Mouse (Mus musculus): ENCODE results near the gene Uri1. TPM values are rescaled to one million over a fixed set of nuclear protein-coding genes. Genes with fewer than 3 reads are reported as not detected.

The Uri1 gene
- polyA plus RNA-seq, 1 experiment from 2014 or later, result 40.8 TPM

DNA sequence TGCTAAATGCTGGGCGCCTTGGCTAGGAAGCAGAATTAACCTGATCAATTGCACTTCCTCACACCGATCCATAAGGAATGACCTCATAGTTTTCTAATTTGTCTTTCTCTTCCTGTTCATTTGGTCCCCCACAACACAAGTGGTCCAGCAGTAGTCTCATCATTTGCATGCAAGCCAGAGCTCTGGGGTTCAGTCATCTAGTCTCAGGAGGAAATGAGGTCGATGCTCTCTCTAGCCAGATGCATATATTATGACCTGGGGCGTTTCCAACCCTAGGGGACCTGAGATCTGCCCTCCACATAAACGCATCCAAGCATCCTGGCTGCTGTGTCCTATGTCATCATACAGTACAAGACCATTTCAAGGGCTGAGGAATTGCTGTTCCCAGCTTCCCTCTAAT, 14.2 kb upstream of the Uri1 start:
- no peak overlapping the region for H3K4me3 ChIP-seq (replicated peaks)
- H3K27me3 ChIP-seq, result no peaks in the 10 kb centered on the region
- no peaks in the 10 kb centered on the region for H3K4me1 ChIP-seq
- no peak overlapping the region for H3K9ac ChIP-seq
- H3K4me2 ChIP-seq (replicated peaks), result no peak overlapping the region
- no peak overlapping the region for H3K27ac ChIP-seq (replicated peaks)
- H3K36me3 ChIP-seq, result no peaks in the 10 kb centered on the region
- WGBS, result 73% methylated on average over 5 of the region's 5 CpGs
- no peaks in the 10 kb centered on the region for H3K9me3 ChIP-seq (replicated peaks)
- ATAC-seq (ENCODE audit: insufficient number of reproducible peaks, low FRiP score, low TSS enrichment, low read depth), result no peak

DNA sequence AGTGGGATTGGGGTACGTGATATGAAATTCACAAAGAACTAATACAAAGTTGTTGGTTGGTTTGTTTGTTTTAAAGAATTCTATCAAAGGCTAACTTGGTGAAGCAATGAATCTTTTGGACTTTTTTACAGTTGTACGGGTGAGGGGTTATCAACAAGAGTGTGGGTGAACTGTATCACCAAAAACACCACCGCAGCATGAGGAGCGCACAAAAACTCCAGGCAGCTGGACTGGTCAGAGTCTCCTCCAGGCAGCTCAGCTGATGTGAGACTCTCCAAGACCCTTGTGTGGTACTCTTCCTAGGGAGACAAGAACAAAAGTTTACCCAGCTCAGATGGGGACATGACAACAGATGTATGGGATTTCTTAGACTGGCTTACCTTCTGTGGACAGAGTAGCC, 7.8 kb upstream of the Uri1 start:
- ATAC-seq (ENCODE audit: insufficient number of reproducible peaks, low FRiP score, low TSS enrichment, low read depth), result no peak
- 91% methylated on average over 4 of the region's 4 CpGs for WGBS
- Histone ChIP-seq H3K27ac (replicated peaks) (no peak overlapping the region), H3K4me3 (replicated peaks) (no peak overlapping the region), H3K27me3 (no peaks in the 10 kb centered on the region), H3K9me3 (replicated peaks) (no peaks in the 10 kb centered on the region), H3K4me2 (replicated peaks) (no peak overlapping the region), H3K9ac (no peak overlapping the region), H3K36me3 (no peaks in the 10 kb centered on the region), H3K4me1 (no peaks in the 10 kb centered on the region)

DNA sequence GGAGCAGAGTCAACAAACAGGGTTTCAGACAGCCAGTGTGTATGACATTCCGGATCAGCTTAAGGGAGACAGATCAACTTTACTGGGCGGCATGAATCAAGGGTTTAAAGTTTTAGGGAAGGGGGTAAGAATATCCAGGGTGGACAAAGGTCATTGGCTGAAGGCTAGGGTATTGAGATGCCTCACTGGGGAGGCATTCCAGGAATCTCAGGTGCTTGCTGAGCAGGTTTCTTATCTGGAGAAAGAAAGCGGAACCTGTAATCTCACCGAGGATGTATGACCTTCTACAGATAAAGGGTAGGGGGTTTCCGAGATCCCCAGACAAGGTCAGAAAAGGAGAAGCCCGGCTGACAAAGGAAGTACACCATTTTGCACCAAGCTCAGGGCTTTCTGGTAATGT, 7.3 kb upstream of the Uri1 start:
- Histone ChIP-seq H3K4me1 (no peaks in the 10 kb centered on the region), H3K27ac (replicated peaks) (no peak overlapping the region), H3K4me3 (replicated peaks) (no peak overlapping the region), H3K9me3 (replicated peaks) (no peaks in the 10 kb centered on the region), H3K36me3 (no peaks in the 10 kb centered on the region), H3K27me3 (no peaks in the 10 kb centered on the region), H3K9ac (no peak overlapping the region), H3K4me2 (replicated peaks) (no peak overlapping the region)
- ATAC-seq (ENCODE audit: insufficient number of reproducible peaks, low FRiP score, low TSS enrichment, low read depth), result no peak
- 37% methylated on average over 6 of the region's 6 CpGs for WGBS

DNA sequence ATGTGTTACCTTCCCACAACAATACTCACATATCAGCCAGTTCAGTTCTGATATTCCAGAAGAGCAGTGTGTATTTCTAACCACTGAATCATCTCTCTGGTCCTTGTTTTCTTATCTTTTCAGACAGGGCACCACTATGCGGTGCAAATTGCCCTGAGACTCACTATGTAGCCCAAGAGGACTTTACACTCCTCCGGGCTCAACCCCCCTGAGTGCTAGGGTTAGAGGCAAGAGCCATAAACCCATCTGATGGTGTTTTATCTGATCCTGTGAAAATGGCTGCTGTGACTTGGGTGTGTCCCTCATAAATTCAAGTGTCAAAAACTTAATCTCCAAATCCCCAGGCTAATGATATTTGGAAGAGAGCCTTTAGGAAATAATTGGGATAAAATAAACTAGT, 6.6 kb upstream of the Uri1 start:
- H3K9ac ChIP-seq, result no peak overlapping the region
- no peak for ATAC-seq (ENCODE audit: insufficient number of reproducible peaks, low FRiP score, low TSS enrichment, low read depth)
- no peaks in the 10 kb centered on the region for H3K27me3 ChIP-seq
- no peaks in the 10 kb centered on the region for H3K4me1 ChIP-seq
- H3K4me3 ChIP-seq (replicated peaks), result no peak overlapping the region
- H3K27ac ChIP-seq (replicated peaks), result no peak overlapping the region
- H3K4me2 ChIP-seq (replicated peaks), result no peak overlapping the region
- WGBS, result 67% methylated on average over 2 of the region's 2 CpGs
- H3K9me3 ChIP-seq (replicated peaks), result no peaks in the 10 kb centered on the region
- H3K36me3 ChIP-seq, result no peaks in the 10 kb centered on the region

DNA sequence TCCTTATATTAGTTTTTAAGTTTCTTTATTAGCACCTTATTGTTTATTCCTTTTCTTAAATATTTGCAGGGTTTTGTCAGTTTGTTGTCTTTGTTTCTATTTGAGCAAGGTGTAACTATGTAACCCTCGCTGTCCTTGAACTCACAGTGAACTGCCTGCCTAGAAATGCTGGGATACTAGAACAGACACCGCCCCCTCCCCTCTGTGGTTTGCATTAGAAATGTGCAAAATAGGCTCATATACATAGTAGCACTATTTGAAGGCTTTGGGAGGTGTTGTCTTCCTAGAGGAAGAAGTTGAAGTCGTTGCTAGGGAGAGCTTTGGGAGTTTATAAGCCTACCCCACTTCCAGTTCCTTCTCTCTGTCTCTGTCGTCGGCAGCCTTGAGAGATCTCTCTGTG, 5.7 kb upstream of the Uri1 start:
- H3K9ac ChIP-seq, result no peak overlapping the region
- no peaks in the 10 kb centered on the region for H3K9me3 ChIP-seq (replicated peaks)
- 53% methylated on average over 5 of the region's 5 CpGs for WGBS
- H3K27ac ChIP-seq (replicated peaks), result no peak overlapping the region
- no peak overlapping the region for H3K4me3 ChIP-seq (replicated peaks)
- no peak for ATAC-seq (ENCODE audit: insufficient number of reproducible peaks, low FRiP score, low TSS enrichment, low read depth)
- no peaks in the 10 kb centered on the region for H3K4me1 ChIP-seq
- no peak overlapping the region for H3K4me2 ChIP-seq (replicated peaks)
- H3K36me3 ChIP-seq, result no peaks in the 10 kb centered on the region
- no peaks in the 10 kb centered on the region for H3K27me3 ChIP-seq

DNA sequence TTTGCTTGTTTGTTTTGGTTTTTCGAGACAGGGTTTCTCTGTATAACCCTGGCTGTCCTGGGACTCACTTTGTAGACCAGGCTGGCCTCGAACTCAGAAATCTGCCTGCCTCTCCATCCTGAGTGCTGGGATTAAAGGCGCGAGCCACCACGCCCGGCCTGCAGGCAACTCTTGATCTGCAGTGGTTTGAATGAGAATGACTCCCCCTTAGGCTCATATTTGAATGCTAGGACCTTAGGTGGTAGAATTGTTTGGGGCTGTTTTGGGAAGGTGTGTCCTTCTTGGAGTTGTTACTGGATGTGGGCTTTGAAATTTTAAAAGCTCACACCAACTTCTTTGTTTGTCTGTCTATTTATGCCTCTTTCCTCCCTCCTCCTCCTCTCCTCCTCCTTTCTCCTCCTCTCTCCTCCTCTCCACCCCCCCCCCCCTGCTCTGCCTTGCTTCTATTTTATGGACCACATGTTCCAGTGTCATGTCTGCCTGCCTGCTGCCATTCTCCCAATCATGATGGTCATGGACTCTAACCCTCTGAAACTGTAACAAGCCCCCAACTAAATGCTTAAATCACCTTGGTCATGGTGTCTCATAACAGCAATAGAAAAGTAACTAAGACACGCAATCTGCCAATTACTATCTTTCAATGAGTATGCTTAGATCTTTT, 4.7 kb upstream of the Uri1 start:
- Histone ChIP-seq H3K9ac (no peak overlapping the region), H3K9me3 (replicated peaks) (no peaks in the 10 kb centered on the region), H3K4me1 (no peaks in the 10 kb centered on the region), H3K36me3 (no peaks in the 10 kb centered on the region), H3K27me3 (no peaks in the 10 kb centered on the region), H3K4me3 (replicated peaks) (no peak overlapping the region), H3K4me2 (replicated peaks) (no peak overlapping the region), H3K27ac (replicated peaks) (no peak overlapping the region)
- no peak for ATAC-seq (ENCODE audit: insufficient number of reproducible peaks, low FRiP score, low TSS enrichment, low read depth)
- WGBS, result 83% methylated on average over 7 of the region's 7 CpGs

DNA sequence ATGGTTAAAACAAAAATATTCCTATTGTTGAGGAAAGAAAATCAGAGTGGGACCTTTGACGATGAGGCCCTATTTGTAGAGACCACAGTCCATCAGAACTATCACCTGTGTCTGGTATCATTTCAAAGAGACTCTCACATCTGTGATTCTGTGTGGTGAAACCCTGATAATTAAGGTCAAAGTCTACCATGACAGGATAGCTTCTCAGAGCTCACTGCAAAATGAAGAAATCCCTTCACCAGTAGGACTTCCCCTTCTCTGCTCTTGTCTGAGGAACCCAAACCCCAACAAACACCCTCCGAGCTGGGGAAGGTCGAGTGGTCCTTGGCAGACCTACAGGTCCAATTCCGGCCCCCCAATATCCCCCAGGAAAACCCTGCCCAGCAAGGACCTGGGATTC, 1.5 kb upstream of the Uri1 start:
- Histone ChIP-seq H3K27me3 (no peaks in the 10 kb centered on the region), H3K4me3 (replicated peaks) (no peak overlapping the region), H3K9ac (no peak overlapping the region), H3K9me3 (replicated peaks) (no peaks in the 10 kb centered on the region), H3K27ac (replicated peaks) (no peak overlapping the region), H3K36me3 (no peaks in the 10 kb centered on the region), H3K4me1 (no peaks in the 10 kb centered on the region), H3K4me2 (replicated peaks) (no peak overlapping the region)
- 70% methylated on average over 4 of the region's 4 CpGs for whole genome bisulfite sequencing
- no peak for ATAC-seq (ENCODE audit: insufficient number of reproducible peaks, low FRiP score, low TSS enrichment, low read depth)

DNA sequence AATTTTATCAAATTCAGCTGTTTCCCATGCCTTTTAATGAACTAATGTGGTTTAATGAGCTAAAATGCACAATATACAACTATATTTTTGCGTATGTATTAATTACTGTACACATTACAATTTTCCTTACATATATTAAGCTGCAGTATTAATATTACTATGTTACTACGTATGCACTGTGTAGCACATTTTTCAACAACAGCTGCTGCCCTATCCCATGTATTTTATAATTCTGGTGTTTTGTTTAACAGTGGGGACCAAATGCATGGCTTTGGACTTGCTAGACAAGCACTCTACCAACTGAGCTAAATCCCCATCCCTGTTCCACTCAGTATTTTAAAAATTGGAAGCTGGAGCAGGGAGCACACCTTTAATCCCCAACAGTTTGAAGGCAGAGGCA, 3.6 kb downstream of the Uri1 start:
- Histone ChIP-seq H3K27ac (replicated peaks) (no peak overlapping the region), H3K9ac (no peak overlapping the region), H3K4me3 (replicated peaks) (peak overlapping the region; percentile 77), H3K4me2 (replicated peaks) (peak overlapping the region; percentile 58), H3K4me1 (peaks cover 3% of the 10 kb centered on the region; the same call in 1 of the 2 replicates), H3K36me3 (no peaks in the 10 kb centered on the region), H3K27me3 (no peaks in the 10 kb centered on the region), H3K9me3 (replicated peaks) (no peaks in the 10 kb centered on the region)
- WGBS, result 39% methylated on average over 2 of the region's 2 CpGs
- no peak for ATAC-seq (ENCODE audit: insufficient number of reproducible peaks, low FRiP score, low TSS enrichment, low read depth)

DNA sequence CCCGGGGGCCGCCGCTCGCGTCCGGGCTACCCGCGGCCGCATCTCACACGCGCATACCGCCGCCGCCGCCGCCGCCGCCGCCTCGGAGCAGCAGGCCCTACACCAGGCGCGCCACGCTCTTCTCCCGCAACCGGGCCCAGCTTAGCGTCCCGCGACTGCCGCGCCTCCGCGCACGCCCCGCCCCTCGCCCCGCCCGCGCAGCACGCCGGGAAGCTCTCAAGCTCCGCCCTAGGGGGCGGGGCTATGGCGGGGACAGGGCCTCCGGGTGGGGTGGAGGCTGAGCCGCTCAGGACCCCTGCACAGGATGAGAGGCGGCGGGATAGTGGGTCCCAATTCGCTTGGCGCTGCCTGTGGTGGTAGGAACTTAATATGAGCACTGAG, 4.0 kb downstream of the Uri1 start:
- Histone ChIP-seq H3K9ac (peak overlapping the region; percentile 63), H3K9me3 (replicated peaks) (no peaks in the 10 kb centered on the region), H3K4me2 (replicated peaks) (peak overlapping the region; percentile 58), H3K36me3 (no peaks in the 10 kb centered on the region), H3K27me3 (no peaks in the 10 kb centered on the region), H3K4me3 (replicated peaks) (peak overlapping the region; percentile 77), H3K4me1 (peaks cover 7% of the 10 kb centered on the region), H3K27ac (replicated peaks) (peak overlapping the region; percentile 90)
- ATAC-seq (ENCODE audit: insufficient number of reproducible peaks, low FRiP score, low TSS enrichment, low read depth), result peak; percentile 94
- WGBS, result under 1% methylated on average over 49 of the region's 49 CpGs

DNA sequence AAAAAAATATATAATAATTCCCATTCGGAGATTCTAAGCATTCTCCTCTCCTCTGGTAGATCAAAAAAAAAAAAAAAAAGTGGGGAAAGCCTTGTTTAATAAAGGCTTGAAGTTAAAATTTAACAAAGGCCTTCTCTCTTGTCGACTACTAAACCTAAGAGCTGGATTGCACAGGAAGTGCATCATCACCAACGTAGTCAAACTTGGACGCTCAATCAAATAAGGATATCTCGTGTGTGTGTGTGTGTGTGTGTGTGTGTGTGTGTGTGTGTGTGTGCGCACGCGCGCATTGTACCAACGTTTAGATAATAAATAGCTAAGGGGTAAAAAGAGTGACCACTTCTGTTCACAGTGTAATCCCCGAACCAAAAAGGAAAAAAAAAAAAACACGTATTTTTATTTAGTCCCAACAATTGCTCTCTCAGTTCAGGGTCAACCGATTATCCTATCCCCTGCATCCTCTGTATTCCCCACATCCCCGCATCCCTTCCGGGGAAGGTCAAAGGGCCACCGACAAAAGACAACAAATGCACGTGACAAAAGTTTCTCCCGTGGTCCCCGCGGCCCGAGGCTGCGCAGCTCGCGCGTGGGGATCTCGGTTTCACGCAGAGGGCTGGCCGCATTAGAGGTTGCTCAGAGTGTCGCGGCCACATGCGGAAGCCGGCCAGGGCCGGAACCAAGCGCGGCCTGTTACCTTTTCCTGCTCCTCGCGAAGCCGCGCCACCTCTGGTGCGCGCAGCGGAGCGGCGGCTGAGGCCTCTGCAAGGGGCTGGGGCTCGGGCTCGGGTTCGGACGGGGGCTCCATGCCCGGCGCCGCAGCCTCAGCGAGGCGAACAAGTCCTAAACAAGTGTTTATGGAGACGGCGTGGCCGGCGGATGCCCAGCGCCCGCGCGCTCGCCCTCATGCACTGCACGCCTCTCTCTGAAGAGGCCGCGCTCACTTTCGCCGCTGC, 4.7 kb downstream of the Uri1 start:
- ATAC-seq (ENCODE audit: insufficient number of reproducible peaks, low FRiP score, low TSS enrichment, low read depth), result peak; percentile 71
- H3K4me3 ChIP-seq (replicated peaks), result peak overlapping the region; percentile 77
- no peaks in the 10 kb centered on the region for H3K9me3 ChIP-seq (replicated peaks)
- peak overlapping the region; percentile 90 for H3K27ac ChIP-seq (replicated peaks)
- peak overlapping the region; percentile 63 for H3K9ac ChIP-seq
- H3K4me2 ChIP-seq (replicated peaks), result peak overlapping the region; percentile 58
- H3K4me1 ChIP-seq, result peaks cover 9% of the 10 kb centered on the region
- no peaks in the 10 kb centered on the region for H3K36me3 ChIP-seq
- WGBS, result 1% methylated on average over 67 of the region's 67 CpGs
- no peaks in the 10 kb centered on the region for H3K27me3 ChIP-seq

DNA sequence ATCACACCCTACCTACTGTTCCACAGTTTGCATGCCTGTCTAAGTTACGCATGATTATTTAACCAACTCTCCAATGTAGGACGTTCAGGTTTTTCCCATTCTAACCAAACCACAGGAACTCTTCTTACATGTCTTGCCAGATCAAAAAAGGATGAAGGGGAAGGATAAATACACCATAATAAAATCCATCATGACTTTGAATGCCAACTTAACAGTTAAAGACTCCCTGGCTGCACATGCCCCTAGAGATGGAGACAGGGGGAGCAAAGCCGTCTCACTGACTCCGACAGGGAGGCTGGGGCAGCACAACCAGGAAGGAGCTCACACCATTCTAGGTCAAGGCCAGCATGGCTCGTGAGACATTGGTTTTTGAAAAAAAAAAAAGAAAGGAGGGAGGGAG, 8.0 kb downstream of the Uri1 start:
- no peaks in the 10 kb centered on the region for H3K9me3 ChIP-seq (replicated peaks)
- WGBS, result 48% methylated on average over 5 of the region's 5 CpGs
- peaks cover 9% of the 10 kb centered on the region for H3K4me1 ChIP-seq
- H3K36me3 ChIP-seq, result no peaks in the 10 kb centered on the region
- no peak overlapping the region for H3K9ac ChIP-seq
- no peak overlapping the region for H3K27ac ChIP-seq (replicated peaks)
- no peak overlapping the region for H3K4me3 ChIP-seq (replicated peaks)
- H3K4me2 ChIP-seq (replicated peaks), result no peak overlapping the region
- no peaks in the 10 kb centered on the region for H3K27me3 ChIP-seq
- ATAC-seq (ENCODE audit: insufficient number of reproducible peaks, low FRiP score, low TSS enrichment, low read depth), result no peak
